Mouse (Mus musculus) heart, embryonic 10.5 days (tissue): Measurements from ENCODE around the gene Rftn2. TPM values are rescaled to one million over a fixed set of nuclear protein-coding genes. Genes with fewer than 3 reads are reported as not detected.

Experiments
- DNase-seq: peaks from one replicate; pipeline ENCODE4 v3.0.0-alpha.2; 2017; ENCODE audit warnings: low spot score
- H3K27ac ChIP-seq: fragments of 300-500 bp; sonication (generic); 2 replicates; pipeline ENCODE4 v1.5.1; 2016; ENCODE audit warnings: mild to moderate bottlenecking
- H3K27me3 ChIP-seq: fragments of 300-500 bp; sonication (generic); 2 replicates; pipeline ENCODE4 v1.6.1; 2016; ENCODE audit warnings: mild to moderate bottlenecking; ENCODE audit not compliant: poor library complexity, insufficient read depth, severe bottlenecking
- H3K36me3 ChIP-seq: fragments of 300-500 bp; sonication (generic); 2 replicates; pipeline ENCODE4 v1.6.1; 2016; ENCODE audit warnings: mild to moderate bottlenecking, moderate library complexity
- H3K4me1 ChIP-seq: fragments of 300-500 bp; sonication (generic); 2 replicates; pipeline ENCODE4 v1.6.1; 2016; ENCODE audit warnings: mild to moderate bottlenecking
- H3K4me3 ChIP-seq: fragments of 300-500 bp; sonication (generic); 2 replicates; pipeline ENCODE4 v1.5.1; 2016; ENCODE audit warnings: mild to moderate bottlenecking, moderate library complexity
- H3K9me3 ChIP-seq: fragments of 300-500 bp; sonication (generic); 2 replicates; pipeline ENCODE4 v1.6.1; 2016; ENCODE audit warnings: mild to moderate bottlenecking, moderate library complexity
- WGBS: fragments of 180-500 bp; shearing (Covaris S2); methylation state at CpG from one replicate; pipeline ENCODE4 v1.1.7; 2016; 5-methylcytosine and 5-hydroxymethylcytosine counted together
- polyA plus RNA-seq: library from polyadenylated mRNA; unstranded; fragments of >200 nt; fragmentation: Nextera tagmentation; extraction: Ambion mirVana; gene quantifications from 2 replicates; pipeline ENCODE4 v1.2.1, GENCODE M21; 2016

The Rftn2 gene
- polyA plus RNA-seq, 1 experiment from 2014 or later = 3.4 TPM

DNA sequence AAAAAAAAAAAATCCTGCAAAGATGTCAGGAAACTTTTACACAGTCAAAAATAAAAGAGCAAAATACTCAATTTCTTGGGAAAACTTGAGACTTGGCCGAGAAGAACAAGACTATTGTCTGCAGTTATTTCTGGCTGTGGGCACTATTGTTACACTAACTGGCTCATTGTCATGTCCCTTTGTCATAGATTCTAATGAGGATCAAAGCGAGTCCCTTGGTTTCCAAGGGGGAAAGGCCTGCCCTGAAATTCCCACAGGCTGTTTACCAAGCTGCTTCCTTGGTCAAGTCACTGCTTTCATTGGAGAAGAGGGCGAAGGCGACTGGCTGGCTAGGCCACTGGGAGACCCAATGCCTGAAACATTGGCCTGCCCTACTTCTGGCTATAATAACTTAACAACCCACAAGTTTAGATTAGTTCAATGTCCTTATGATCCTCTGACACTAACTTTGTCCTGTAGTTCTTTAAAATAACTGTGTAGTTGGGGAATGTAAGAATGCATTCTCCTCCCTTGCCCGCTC is 20.7 kb downstream of the Rftn2 start:
- Histone ChIP-seq H3K36me3 (no peaks in the 10 kb centered on the region), H3K9me3 (no peaks in the 10 kb centered on the region), H3K27me3 (no peaks in the 10 kb centered on the region), H3K4me3 (no peak overlapping the region), H3K4me1 (peaks cover 28% of the 10 kb centered on the region; the same call in 1 of the 2 replicates), H3K27ac (no peak overlapping the region)
- DNase-seq = no peak
- 61% methylated on average over 5 of the region's 5 CpGs for WGBS

GRCm38 (mm10) chr1:55201850-55202752 is 24.5 kb downstream of the Rftn2 start:
- Histone ChIP-seq H3K27ac (peak overlapping the region; percentile 44; the same call in 1 of the 2 replicates), H3K9me3 (no peaks in the 10 kb centered on the region), H3K36me3 (no peaks in the 10 kb centered on the region), H3K27me3 (no peaks in the 10 kb centered on the region), H3K4me3 (no peak overlapping the region), H3K4me1 (peaks cover 14% of the 10 kb centered on the region; the same call in 1 of the 2 replicates)
- 71% methylated on average over 18 of the region's 18 CpGs for WGBS
- no peak for DNase-seq

DNA sequence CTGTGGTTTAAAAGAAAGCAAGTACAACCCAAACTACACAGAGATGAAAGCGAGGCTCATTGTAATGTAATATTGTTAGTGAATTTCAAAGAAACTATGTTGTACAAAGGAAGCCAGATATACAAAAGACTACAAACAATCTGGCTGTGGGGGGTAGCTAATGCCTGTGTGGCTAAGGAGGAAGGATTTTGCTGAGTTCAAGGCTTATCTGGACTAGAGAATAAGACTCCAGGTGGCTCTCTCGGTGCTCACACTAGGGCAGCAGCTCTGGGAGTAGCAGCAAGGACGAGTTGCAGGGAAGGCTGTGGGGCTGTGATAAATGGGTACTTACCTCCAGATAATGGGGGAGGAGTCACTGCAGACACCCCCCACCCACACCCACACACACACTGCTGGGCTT is 27.9 kb downstream of the Rftn2 start:
- no peaks in the 10 kb centered on the region for H3K27me3 ChIP-seq
- no peaks in the 10 kb centered on the region for H3K36me3 ChIP-seq
- 22% methylated on average over 3 of the region's 3 CpGs for WGBS
- DNase-seq = no peak
- no peaks in the 10 kb centered on the region for H3K9me3 ChIP-seq
- H3K4me1 ChIP-seq = peaks cover 32% of the 10 kb centered on the region; the same call in 1 of the 2 replicates
- H3K27ac ChIP-seq = peak overlapping the region; percentile 29; the same call in 1 of the 2 replicates
- H3K4me3 ChIP-seq = no peak overlapping the region

GRCm38 (mm10) chr1:55196327-55197003 is 30.1 kb downstream of the Rftn2 start:
- WGBS = 53% methylated on average over 6 of the region's 6 CpGs
- no peak overlapping the region for H3K27ac ChIP-seq
- DNase-seq = no peak
- no peaks in the 10 kb centered on the region for H3K27me3 ChIP-seq
- no peaks in the 10 kb centered on the region for H3K36me3 ChIP-seq
- H3K4me3 ChIP-seq = no peak overlapping the region
- H3K4me1 ChIP-seq = peaks cover 35% of the 10 kb centered on the region
- H3K9me3 ChIP-seq = no peaks in the 10 kb centered on the region

DNA sequence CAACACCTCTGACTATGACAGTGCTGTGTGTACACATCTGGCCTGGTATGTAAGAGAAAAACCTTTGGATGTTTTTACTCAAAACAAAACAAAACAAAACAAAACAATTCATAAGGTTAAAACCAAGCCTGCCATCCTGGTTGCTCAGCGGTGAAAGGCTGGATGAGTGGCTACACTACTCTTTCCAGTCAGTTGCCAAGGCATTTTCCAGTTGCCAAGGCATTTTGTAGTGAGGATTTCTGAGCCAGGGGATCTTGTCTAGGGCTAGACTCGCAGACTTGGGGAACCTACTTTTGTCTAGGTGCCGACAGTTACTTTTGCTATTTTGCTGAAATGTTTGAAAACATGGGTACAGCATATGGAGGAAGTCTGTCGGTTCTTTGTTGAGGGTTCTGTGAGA is 31.6 kb downstream of the Rftn2 start:
- 68% methylated on average over 4 of the region's 4 CpGs for WGBS
- H3K36me3 ChIP-seq = no peaks in the 10 kb centered on the region
- no peaks in the 10 kb centered on the region for H3K27me3 ChIP-seq
- no peak overlapping the region for H3K27ac ChIP-seq
- DNase-seq = no peak
- H3K4me1 ChIP-seq = peaks cover 35% of the 10 kb centered on the region
- no peak overlapping the region for H3K4me3 ChIP-seq
- no peaks in the 10 kb centered on the region for H3K9me3 ChIP-seq

GRCm38 (mm10) chr1:55194064-55194915 is 32.3 kb downstream of the Rftn2 start:
- H3K27ac ChIP-seq = peak overlapping the region; percentile 64
- no peak for DNase-seq
- WGBS = 53% methylated on average over 19 of the region's 19 CpGs

GRCm38 (mm10) chr1:55193316-55193715 is 33.3 kb downstream of the Rftn2 start:
- DNase-seq = no peak
- Histone ChIP-seq H3K27ac (peak overlapping the region; percentile 64), H3K9me3 (no peaks in the 10 kb centered on the region), H3K4me3 (no peak overlapping the region), H3K4me1 (peaks cover 30% of the 10 kb centered on the region), H3K36me3 (no peaks in the 10 kb centered on the region), H3K27me3 (no peaks in the 10 kb centered on the region)
- WGBS = 45% methylated on average over 2 of the region's 2 CpGs

More at GRCm38 (mm10) chr1:55194064-55194915, 32.3 kb downstream of the Rftn2 start:
- Histone ChIP-seq H3K4me1 (peaks cover 35% of the 10 kb centered on the region), H3K4me3 (no peak overlapping the region), H3K9me3 (no peaks in the 10 kb centered on the region), H3K27me3 (no peaks in the 10 kb centered on the region), H3K36me3 (no peaks in the 10 kb centered on the region)

DNA sequence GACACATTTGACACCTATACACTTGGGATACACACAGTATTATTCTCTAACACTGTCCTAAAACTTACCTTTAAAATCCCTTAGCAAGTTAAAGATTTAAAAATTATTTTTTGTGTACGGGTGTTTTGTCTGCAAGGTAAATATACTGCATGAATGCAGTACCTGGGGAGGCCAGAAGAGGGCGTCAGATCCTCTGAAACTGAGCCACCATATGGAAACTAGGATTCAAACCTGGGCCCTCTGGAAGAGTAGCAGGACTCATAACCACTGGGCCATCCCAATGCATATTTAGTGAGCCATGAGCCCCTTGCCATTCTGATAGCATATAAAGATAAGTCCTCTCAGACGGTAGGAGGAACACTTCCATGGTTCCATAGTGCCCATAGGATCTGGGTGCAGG is 33.8 kb downstream of the Rftn2 start:
- Histone ChIP-seq H3K4me1 (peaks cover 30% of the 10 kb centered on the region), H3K27ac (peak overlapping the region; percentile 64), H3K4me3 (no peak overlapping the region)

GRCm38 (mm10) chr1:55192015-55192414 is 34.6 kb downstream of the Rftn2 start:
- H3K4me1 ChIP-seq = peaks cover 30% of the 10 kb centered on the region
- H3K27me3 ChIP-seq = no peaks in the 10 kb centered on the region
- H3K4me3 ChIP-seq = peak overlapping the region; percentile 45; the same call in 1 of the 2 replicates
- no peaks in the 10 kb centered on the region for H3K9me3 ChIP-seq
- no peak for DNase-seq
- WGBS = 27% methylated on average over 8 of the region's 8 CpGs
- H3K36me3 ChIP-seq = no peaks in the 10 kb centered on the region
- peak overlapping the region; percentile 72 for H3K27ac ChIP-seq

More for the DNA sequence above, 33.8 kb downstream of the Rftn2 start:
- no peaks in the 10 kb centered on the region for H3K36me3 ChIP-seq
- no peak for DNase-seq
- no peaks in the 10 kb centered on the region for H3K27me3 ChIP-seq
- no peaks in the 10 kb centered on the region for H3K9me3 ChIP-seq
- 40% methylated on average over 3 of the region's 3 CpGs for WGBS

GRCm38 (mm10) chr1:55186592-55187210 is 39.9 kb downstream of the Rftn2 start:
- 27% methylated on average over 11 of the region's 11 CpGs for WGBS
- Histone ChIP-seq H3K36me3 (no peaks in the 10 kb centered on the region), H3K9me3 (no peaks in the 10 kb centered on the region), H3K4me1 (no peaks in the 10 kb centered on the region), H3K4me3 (no peak overlapping the region), H3K27ac (no peak overlapping the region), H3K27me3 (no peaks in the 10 kb centered on the region)
- no peak for DNase-seq

GRCm38 (mm10) chr1:55185718-55186117 is 40.9 kb downstream of the Rftn2 start:
- Histone ChIP-seq H3K36me3 (peaks cover 5% of the 10 kb centered on the region; the same call in 1 of the 2 replicates), H3K9me3 (no peaks in the 10 kb centered on the region), H3K4me3 (no peak overlapping the region), H3K27ac (no peak overlapping the region), H3K4me1 (no peaks in the 10 kb centered on the region), H3K27me3 (no peaks in the 10 kb centered on the region)
- 82% methylated on average over 6 of the region's 6 CpGs for WGBS
- no peak for DNase-seq

DNA sequence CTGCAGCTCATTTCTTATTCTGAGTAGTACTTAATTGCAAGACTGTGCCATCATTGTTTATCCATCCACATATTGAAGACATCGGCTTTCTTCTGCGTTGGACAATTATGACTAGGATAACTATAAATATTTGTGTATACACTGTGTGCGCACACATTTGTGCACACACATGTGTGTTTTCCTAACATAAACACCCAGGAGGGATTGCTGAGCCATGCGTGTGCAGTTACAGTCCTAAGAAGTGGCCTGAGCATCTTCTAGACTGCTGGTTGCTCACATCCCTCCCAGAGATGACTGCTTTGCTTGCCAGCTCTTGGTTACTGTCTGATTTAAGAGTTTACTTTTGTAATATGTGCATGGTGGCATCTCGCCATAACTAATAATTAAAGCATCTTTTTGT is 44.2 kb downstream of the Rftn2 start:
- Histone ChIP-seq H3K9me3 (no peaks in the 10 kb centered on the region; the same call in 1 of the 2 replicates), H3K36me3 (peaks cover 11% of the 10 kb centered on the region; the same call in 1 of the 2 replicates), H3K27ac (no peak overlapping the region), H3K27me3 (no peaks in the 10 kb centered on the region), H3K4me1 (no peaks in the 10 kb centered on the region), H3K4me3 (no peak overlapping the region)
- DNase-seq = no peak
- WGBS = 87% methylated on average over 5 of the region's 5 CpGs
